Mouse (Mus musculus): ENCODE measurements around the gene Hsd3b7. TPM values are rescaled to one million over a fixed set of nuclear protein-coding genes. Genes with fewer than 3 reads are reported as not detected.
"Not testable (repeated sequence)": the region's sequence is repeated elsewhere in the genome, so short reads cannot be mapped to it uniquely, and the experiment has no call there.

The Hsd3b7 gene
- polyA plus RNA-seq, 1 experiment from 2014 or later = 15.2 TPM

GRCm38 (mm10) chr7:127767671-127768345 lies 32.6 kb upstream of the Hsd3b7 start:
- Histone ChIP-seq H3K27me3 (no peaks in the 10 kb centered on the region), H3K4me2 (no peak overlapping the region), H3K9ac (no peak overlapping the region), H3K9me3 (no peaks in the 10 kb centered on the region), H3K4me3 (no peak overlapping the region), H3K27ac (0 out of 2 replicates have a peak overlapping the region, but pooled peaks have one; percentile 94), H3K36me3 (peaks cover 55% of the 10 kb centered on the region), H3K4me1 (peaks cover 27% of the 10 kb centered on the region)
- no peak for ATAC-seq (ENCODE audit: insufficient number of reproducible peaks, insufficient read depth, low FRiP score, low TSS enrichment, low read depth)
- WGBS = 92% methylated on average over 19 of the region's 19 CpGs

- ATAC-seq (ENCODE audit: insufficient number of reproducible peaks, insufficient read depth, low FRiP score, low TSS enrichment, low read depth) = no peak; the same call in 1 of the 2 replicates
- H3K4me3 ChIP-seq = peak overlapping the region; percentile 63
- WGBS = 48% methylated on average over 13 of the region's 13 CpGs
- H3K27me3 ChIP-seq = no peaks in the 10 kb centered on the region
- no peak overlapping the region for H3K9ac ChIP-seq
- peak overlapping the region; percentile 94 for H3K27ac ChIP-seq
- H3K9me3 ChIP-seq = no peaks in the 10 kb centered on the region
- peaks cover 27% of the 10 kb centered on the region for H3K4me1 ChIP-seq
- peaks cover 51% of the 10 kb centered on the region for H3K36me3 ChIP-seq
- H3K4me2 ChIP-seq = peak overlapping the region; percentile 93
Observed at GRCm38 (mm10) chr7:127768346-127768996, 31.9 kb upstream of the Hsd3b7 start.

GRCm38 (mm10) chr7:127768997-127769593 lies 31.3 kb upstream of the Hsd3b7 start:
- H3K36me3 ChIP-seq = peaks cover 45% of the 10 kb centered on the region
- peak overlapping the region; percentile 93 for H3K4me2 ChIP-seq
- H3K9ac ChIP-seq = peak overlapping the region; percentile 92
- H3K4me3 ChIP-seq = peak overlapping the region; percentile 63
- H3K27me3 ChIP-seq = no peaks in the 10 kb centered on the region
- H3K9me3 ChIP-seq = no peaks in the 10 kb centered on the region
- peak; percentile 87 for ATAC-seq (ENCODE audit: insufficient number of reproducible peaks, insufficient read depth, low FRiP score, low TSS enrichment, low read depth)
- peaks cover 30% of the 10 kb centered on the region for H3K4me1 ChIP-seq
- under 1% methylated on average over 16 of the region's 16 CpGs for WGBS
- peak overlapping the region; percentile 94 for H3K27ac ChIP-seq

- H3K36me3 ChIP-seq = peaks cover 39% of the 10 kb centered on the region
- H3K4me2 ChIP-seq = peak within 1 kb of the TSS; percentile 93
- peak within 1 kb of the TSS; percentile 63 for H3K4me3 ChIP-seq
- peak within 1 kb of the TSS; percentile 92 for H3K9ac ChIP-seq
- no peaks in the 10 kb centered on the region for H3K27me3 ChIP-seq
- ATAC-seq (ENCODE audit: insufficient number of reproducible peaks, insufficient read depth, low FRiP score, low TSS enrichment, low read depth) = peak; percentile 67
- 1% methylated on average over 24 of the region's 24 CpGs for WGBS
- peaks cover 31% of the 10 kb centered on the region for H3K4me1 ChIP-seq
- no peaks in the 10 kb centered on the region for H3K9me3 ChIP-seq
- H3K27ac ChIP-seq = peak within 1 kb of the TSS; percentile 94
Observed at GRCm38 (mm10) chr7:127769651-127770038, 30.8 kb upstream of the Hsd3b7 start, which contains the start of gene Orai3. Gene Orai3 (plus strand): TSS chr7:127769815.

GRCm38 (mm10) chr7:127770039-127770905 lies 30.1 kb upstream of the Hsd3b7 start:
- Histone ChIP-seq H3K27me3 (no peaks in the 10 kb centered on the region), H3K9me3 (no peaks in the 10 kb centered on the region), H3K4me2 (peak overlapping the region; percentile 93), H3K36me3 (peaks cover 33% of the 10 kb centered on the region), H3K4me1 (peaks cover 31% of the 10 kb centered on the region), H3K9ac (peak overlapping the region; percentile 92), H3K27ac (peak overlapping the region; percentile 94), H3K4me3 (peak overlapping the region; percentile 63)
- WGBS = 3% methylated on average over 27 of the region's 27 CpGs
- peak; percentile 21; the same call in 1 of the 2 replicates for ATAC-seq (ENCODE audit: insufficient number of reproducible peaks, insufficient read depth, low FRiP score, low TSS enrichment, low read depth)

GRCm38 (mm10) chr7:127771262-127771661 lies 29.1 kb upstream of the Hsd3b7 start:
- H3K4me3 ChIP-seq = peak overlapping the region; percentile 63; the same call in 1 of the 2 replicates

GRCm38 (mm10) chr7:127772080-127772479 lies 28.3 kb upstream of the Hsd3b7 start:
- Histone ChIP-seq H3K9ac (no peak overlapping the region), H3K4me1 (peaks cover 36% of the 10 kb centered on the region), H3K27me3 (no peaks in the 10 kb centered on the region), H3K4me2 (no peak overlapping the region), H3K27ac (no peak overlapping the region), H3K4me3 (no peak overlapping the region), H3K9me3 (no peaks in the 10 kb centered on the region), H3K36me3 (peaks cover 15% of the 10 kb centered on the region)
- 68% methylated on average over 3 of the region's 3 CpGs for WGBS
- ATAC-seq (ENCODE audit: insufficient number of reproducible peaks, insufficient read depth, low FRiP score, low TSS enrichment, low read depth) = no peak

More at GRCm38 (mm10) chr7:127771262-127771661, 29.1 kb upstream of the Hsd3b7 start:
- H3K4me2 ChIP-seq = peak overlapping the region; percentile 93
- no peaks in the 10 kb centered on the region for H3K27me3 ChIP-seq
- H3K9ac ChIP-seq = peak overlapping the region; percentile 92; the same call in 1 of the 2 replicates
- 70% methylated on average over 5 of the region's 5 CpGs for WGBS
- H3K27ac ChIP-seq = 0 out of 2 replicates have a peak overlapping the region, but pooled peaks have one; percentile 94
- peaks cover 36% of the 10 kb centered on the region for H3K4me1 ChIP-seq
- no peaks in the 10 kb centered on the region for H3K9me3 ChIP-seq
- peaks cover 23% of the 10 kb centered on the region for H3K36me3 ChIP-seq
- ATAC-seq (ENCODE audit: insufficient number of reproducible peaks, insufficient read depth, low FRiP score, low TSS enrichment, low read depth) = no peak

- Histone ChIP-seq H3K4me2 (no peak overlapping the region), H3K36me3 (peaks cover 11% of the 10 kb centered on the region), H3K27me3 (no peaks in the 10 kb centered on the region), H3K9me3 (no peaks in the 10 kb centered on the region), H3K27ac (no peak overlapping the region), H3K4me1 (peaks cover 36% of the 10 kb centered on the region), H3K4me3 (no peak overlapping the region), H3K9ac (no peak overlapping the region)
- 94% methylated on average over 1 of the region's 1 CpGs for WGBS
- ATAC-seq (ENCODE audit: insufficient number of reproducible peaks, insufficient read depth, low FRiP score, low TSS enrichment, low read depth) = no peak
Observed at GRCm38 (mm10) chr7:127772557-127772956, 27.8 kb upstream of the Hsd3b7 start.

- 0 out of 2 replicates have a peak, but pooled peaks cover 5% of the 10 kb centered on the region for H3K36me3 ChIP-seq
- no peak overlapping the region for H3K9ac ChIP-seq
- WGBS = 39% methylated on average over 9 of the region's 9 CpGs
- no peak overlapping the region for H3K4me2 ChIP-seq
- H3K9me3 ChIP-seq = no peaks in the 10 kb centered on the region
- no peak overlapping the region for H3K27ac ChIP-seq
- peaks cover 36% of the 10 kb centered on the region for H3K4me1 ChIP-seq
- H3K4me3 ChIP-seq = no peak overlapping the region
- H3K27me3 ChIP-seq = no peaks in the 10 kb centered on the region
- no peak for ATAC-seq (ENCODE audit: insufficient number of reproducible peaks, insufficient read depth, low FRiP score, low TSS enrichment, low read depth)
Observed at GRCm38 (mm10) chr7:127773664-127774384, 26.6 kb upstream of the Hsd3b7 start.

- Histone ChIP-seq H3K36me3 (peaks cover 21% of the 10 kb centered on the region), H3K4me2 (peak overlapping the region; percentile 89), H3K4me1 (peaks cover 27% of the 10 kb centered on the region), H3K4me3 (peak overlapping the region; percentile 80), H3K27ac (peak overlapping the region; percentile 98), H3K9ac (peak overlapping the region; percentile 92)
- WGBS = 69% methylated on average over 7 of the region's 7 CpGs
- not testable (repeated sequence) for ATAC-seq (ENCODE audit: insufficient number of reproducible peaks, insufficient read depth, low FRiP score, low TSS enrichment, low read depth); H3K9me3 ChIP-seq; H3K27me3 ChIP-seq
Observed at GRCm38 (mm10) chr7:127775837-127776236, 24.6 kb upstream of the Hsd3b7 start.

Data from embryonic facial prominence, embryonic 13.5 days (tissue).